Mouse (Mus musculus) liver, embryonic 15.5 days (tissue): ENCODE data around the gene Plxnd1. TPM values are rescaled to one million over a fixed set of nuclear protein-coding genes. Genes with fewer than 3 reads are reported as not detected.

ENCODE experiments used
- ATAC-seq: fragments of 200-750 bp; cut with Nextera tagmentation; 2 replicates; pipeline ENCODE4 v1.8.0; 2017; ENCODE audit warnings: moderate number of reproducible peaks, mild to moderate bottlenecking, moderate library complexity; ENCODE audit not compliant: insufficient read depth
- H3K27ac ChIP-seq: fragments of 300-500 bp; sonication (generic); replicated peaks from 2 replicates; pipeline ENCODE4 v1.5.1; 2015; ENCODE audit warnings: mild to moderate bottlenecking, inconsistent platforms
- H3K27me3 ChIP-seq: fragments of 300-500 bp; sonication (generic); 2 replicates; pipeline ENCODE4 v1.6.1; 2015; ENCODE audit warnings: mild to moderate bottlenecking, inconsistent platforms
- H3K36me3 ChIP-seq: fragments of 300-500 bp; sonication (generic); replicated peaks from 2 replicates; pipeline ENCODE4 v1.6.1; 2015; ENCODE audit warnings: moderate library complexity, mild to moderate bottlenecking, inconsistent platforms
- H3K4me1 ChIP-seq: fragments of 300-500 bp; sonication (generic); replicated peaks from 2 replicates; pipeline ENCODE4 v1.6.1; 2015; ENCODE audit warnings: inconsistent platforms
- H3K4me2 ChIP-seq: fragments of 300-500 bp; sonication (generic); 2 replicates; pipeline ENCODE4 v1.6.1; 2015; ENCODE audit warnings: moderate library complexity, mild to moderate bottlenecking, inconsistent platforms
- H3K4me3 ChIP-seq: fragments of 300-500 bp; sonication (generic); replicated peaks from 2 replicates; pipeline ENCODE4 v1.5.1; 2015; ENCODE audit warnings: mild to moderate bottlenecking, inconsistent platforms
- H3K9ac ChIP-seq: fragments of 300-500 bp; sonication (generic); 2 replicates; pipeline ENCODE4 v1.6.1; 2015; ENCODE audit warnings: moderate library complexity, mild to moderate bottlenecking, inconsistent platforms
- H3K9me3 ChIP-seq: fragments of 300-500 bp; sonication (generic); replicated peaks from 2 replicates; pipeline ENCODE4 v1.6.1; 2016; ENCODE audit warnings: inconsistent platforms
- WGBS: fragments of 180-500 bp; shearing (Covaris S2); methylation state at CpG from one replicate; pipeline ENCODE4 v1.1.7; 2015; ENCODE audit warnings: mixed read lengths; ENCODE audit not compliant: insufficient replicate concordance; 5-methylcytosine and 5-hydroxymethylcytosine counted together
- polyA plus RNA-seq: library from polyadenylated mRNA; unstranded; fragments of >200 nt; fragmentation: Nextera tagmentation; extraction: Ambion mirVana; gene quantifications from 2 replicates; pipeline ENCODE4 v1.2.1, GENCODE M21; 2015

Gene Plxnd1
- polyA plus RNA-seq, 1 experiment from 2014 or later = 8.1 TPM

GRCm38 (mm10) chr6:115956418-115956921 is 38.3 kb downstream of the Plxnd1 start:
- H3K36me3 ChIP-seq = no peaks in the 10 kb centered on the region
- H3K4me1 ChIP-seq = 0 out of 2 replicates have a peak, but pooled peaks cover 7% of the 10 kb centered on the region
- H3K4me3 ChIP-seq = no peak overlapping the region
- H3K9ac ChIP-seq = no peak overlapping the region
- 76% methylated on average over 13 of the region's 13 CpGs for WGBS
- H3K27ac ChIP-seq = no peak overlapping the region
- no peak overlapping the region for H3K4me2 ChIP-seq
- H3K27me3 ChIP-seq = no peaks in the 10 kb centered on the region
- no peak for ATAC-seq
- no peaks in the 10 kb centered on the region for H3K9me3 ChIP-seq

DNA sequence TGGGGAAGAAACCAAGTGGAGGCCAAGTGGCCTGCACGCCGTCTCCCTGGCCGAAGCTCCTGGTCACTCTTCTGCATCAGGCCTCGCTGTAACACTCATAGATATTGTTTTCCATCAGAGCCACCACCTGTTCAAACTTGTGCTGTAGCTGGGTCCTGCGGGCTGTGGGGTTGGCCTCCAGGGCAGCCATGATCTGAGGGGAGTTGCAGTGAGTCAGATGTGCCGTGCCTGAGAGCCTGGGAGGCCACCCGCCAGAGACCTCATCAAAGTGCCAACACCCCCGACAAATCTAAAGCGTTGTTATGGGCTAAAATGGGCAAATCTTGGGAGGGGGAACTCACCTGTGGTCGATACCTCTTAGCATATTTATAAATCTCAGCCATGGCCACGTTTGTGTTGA is 39.1 kb downstream of the Plxnd1 start:
- no peaks in the 10 kb centered on the region for H3K36me3 ChIP-seq
- 0 out of 2 replicates have a peak, but pooled peaks cover 7% of the 10 kb centered on the region for H3K4me1 ChIP-seq
- 64% methylated on average over 11 of the region's 11 CpGs for WGBS
- no peak for ATAC-seq
- H3K9me3 ChIP-seq = no peaks in the 10 kb centered on the region
- no peak overlapping the region for H3K27ac ChIP-seq
- no peaks in the 10 kb centered on the region for H3K27me3 ChIP-seq
- H3K9ac ChIP-seq = no peak overlapping the region
- H3K4me2 ChIP-seq = no peak overlapping the region
- H3K4me3 ChIP-seq = no peak overlapping the region

DNA sequence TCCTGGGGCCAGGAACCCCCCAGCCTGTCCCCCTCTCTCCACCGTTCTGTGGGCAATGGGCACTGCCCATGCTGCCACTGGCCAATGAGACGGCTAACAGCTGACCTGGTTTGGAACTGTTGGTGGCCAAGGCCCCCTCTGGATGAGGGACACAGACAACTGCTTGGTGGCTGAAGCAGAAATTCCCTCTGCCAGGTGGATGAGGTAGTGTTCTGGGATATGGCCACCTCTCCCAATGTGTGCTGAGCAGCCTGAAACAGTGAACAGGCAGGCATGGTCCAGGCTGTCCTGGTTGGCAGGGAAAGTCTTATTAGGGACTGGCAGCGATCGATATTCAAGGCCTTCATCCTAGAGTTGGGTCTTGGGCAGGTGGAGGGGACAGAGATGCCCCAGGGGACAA is 39.6 kb downstream of the Plxnd1 start:
- Histone ChIP-seq H3K4me2 (no peak overlapping the region), H3K4me3 (no peak overlapping the region), H3K4me1 (0 out of 2 replicates have a peak, but pooled peaks cover 7% of the 10 kb centered on the region), H3K27ac (no peak overlapping the region), H3K9ac (no peak overlapping the region), H3K9me3 (no peaks in the 10 kb centered on the region), H3K36me3 (no peaks in the 10 kb centered on the region), H3K27me3 (no peaks in the 10 kb centered on the region)
- 76% methylated on average over 4 of the region's 4 CpGs for WGBS
- ATAC-seq = no peak

GRCm38 (mm10) chr6:115954506-115955074 is 40.2 kb downstream of the Plxnd1 start:
- Histone ChIP-seq H3K4me2 (no peak overlapping the region), H3K9ac (no peak overlapping the region), H3K4me3 (no peak overlapping the region), H3K27ac (no peak overlapping the region), H3K9me3 (no peaks in the 10 kb centered on the region), H3K36me3 (no peaks in the 10 kb centered on the region), H3K27me3 (no peaks in the 10 kb centered on the region), H3K4me1 (0 out of 2 replicates have a peak, but pooled peaks cover 7% of the 10 kb centered on the region)
- ATAC-seq = no peak
- WGBS = 78% methylated on average over 9 of the region's 9 CpGs

GRCm38 (mm10) chr6:115946389-115946788 is 48.4 kb downstream of the Plxnd1 start:
- no peak overlapping the region for H3K27ac ChIP-seq
- H3K4me1 ChIP-seq = peaks cover 9% of the 10 kb centered on the region; the same call in 1 of the 2 replicates
- no peak overlapping the region for H3K9ac ChIP-seq
- 23% methylated on average over 6 of the region's 6 CpGs for WGBS
- H3K27me3 ChIP-seq = no peaks in the 10 kb centered on the region
- H3K36me3 ChIP-seq = no peaks in the 10 kb centered on the region
- H3K4me2 ChIP-seq = no peak overlapping the region
- no peak for ATAC-seq
- no peaks in the 10 kb centered on the region for H3K9me3 ChIP-seq
- H3K4me3 ChIP-seq = no peak overlapping the region

DNA sequence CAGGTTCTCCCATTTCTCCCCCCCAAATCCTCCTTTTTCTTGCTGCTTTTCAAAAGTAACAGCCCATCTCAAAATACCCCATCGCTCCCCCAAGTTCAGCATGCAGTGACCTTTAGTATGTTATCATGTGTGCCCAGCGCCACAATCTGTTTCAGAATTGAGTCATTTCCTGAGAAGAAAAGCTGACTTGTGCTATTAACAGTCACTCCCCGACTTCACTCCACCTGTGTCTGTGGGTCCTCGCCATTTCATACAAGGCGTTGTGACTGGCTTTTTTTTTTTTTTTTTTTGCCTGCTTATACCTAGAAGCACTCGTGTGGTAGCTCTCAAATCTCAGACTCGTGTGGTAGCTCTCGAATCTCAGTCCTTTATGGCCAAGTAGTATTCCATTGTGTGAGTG is 49.2 kb downstream of the Plxnd1 start:
- no peak overlapping the region for H3K27ac ChIP-seq
- H3K9ac ChIP-seq = no peak overlapping the region
- no peak overlapping the region for H3K4me2 ChIP-seq
- no peaks in the 10 kb centered on the region for H3K27me3 ChIP-seq
- H3K4me1 ChIP-seq = peaks cover 17% of the 10 kb centered on the region; the same call in 1 of the 2 replicates
- no peak overlapping the region for H3K4me3 ChIP-seq
- no peak for ATAC-seq
- no peaks in the 10 kb centered on the region for H3K9me3 ChIP-seq
- 37% methylated on average over 8 of the region's 8 CpGs for WGBS
- H3K36me3 ChIP-seq = no peaks in the 10 kb centered on the region

DNA sequence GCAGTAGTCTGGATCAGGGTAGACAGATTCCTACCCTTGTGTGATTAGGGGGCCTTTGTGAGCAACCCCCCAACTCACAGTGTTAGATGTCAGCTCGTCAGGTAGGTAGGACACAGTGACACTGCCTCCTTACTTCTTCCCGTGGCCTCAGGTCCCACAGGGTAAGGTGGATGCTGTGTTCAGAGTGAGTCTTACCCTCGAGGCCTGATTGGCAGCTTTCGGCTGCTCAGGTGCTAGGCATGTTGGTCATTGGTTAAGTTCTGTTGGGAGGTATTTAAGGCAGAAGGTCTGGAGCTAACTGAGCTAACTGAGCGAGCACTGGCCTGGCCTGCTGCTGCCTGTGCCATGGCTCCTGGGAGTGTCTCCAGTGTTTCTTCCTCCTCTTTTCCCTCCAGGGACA is 50.2 kb downstream of the Plxnd1 start, which contains the start of gene H1foo:
H1foo (plus strand) TSS at position 301 of the 400 bp plus-strand sequence.
- ATAC-seq = no peak

DNA sequence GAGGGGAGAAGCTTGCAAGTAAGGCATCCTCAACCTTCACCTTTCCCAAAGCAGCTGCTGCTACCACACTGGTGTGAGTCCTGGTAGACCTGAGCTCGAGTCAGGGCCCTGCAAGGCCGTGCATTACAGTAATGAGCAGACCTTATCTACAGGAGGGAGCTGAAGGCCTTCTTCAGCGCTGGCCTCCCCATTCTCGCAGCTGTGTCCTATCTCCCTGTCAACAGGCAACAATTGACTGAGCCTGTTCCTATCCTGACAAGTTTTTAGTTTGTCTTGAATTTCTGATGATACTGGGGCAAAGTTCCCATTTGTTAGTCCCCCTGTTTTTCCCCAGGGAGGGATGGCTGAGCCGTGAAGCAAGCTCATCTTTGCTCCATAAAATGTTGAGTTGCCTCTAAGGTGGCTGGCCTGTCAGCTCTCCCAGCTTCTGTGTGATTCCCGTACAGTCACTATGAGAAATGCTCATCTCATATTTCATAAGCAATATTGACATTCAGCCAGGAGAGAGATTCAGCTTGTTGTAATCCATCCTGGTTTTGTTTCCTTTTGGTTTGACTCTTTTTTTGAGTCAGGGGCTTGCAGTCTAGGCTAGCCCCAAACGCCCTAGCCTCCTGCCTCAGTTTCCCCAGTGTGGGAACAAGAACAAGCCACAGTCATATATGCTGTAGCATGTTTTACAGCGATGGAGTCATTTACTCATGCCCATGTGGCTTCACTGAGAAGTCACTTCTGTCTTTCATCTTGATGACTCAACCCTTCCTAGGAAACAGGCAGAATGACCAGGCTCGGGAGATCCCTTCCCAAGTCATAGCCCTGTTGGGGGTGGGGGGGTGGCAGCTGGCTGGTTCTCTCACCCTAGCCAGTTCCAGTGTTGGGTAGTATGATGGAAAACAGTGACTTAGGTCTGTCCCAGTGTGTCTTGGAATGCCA is 51.0 kb downstream of the Plxnd1 start:
- H3K36me3 ChIP-seq = no peaks in the 10 kb centered on the region
- no peak overlapping the region for H3K9ac ChIP-seq
- peaks cover 18% of the 10 kb centered on the region; the same call in 1 of the 2 replicates for H3K4me1 ChIP-seq
- H3K4me2 ChIP-seq = no peak overlapping the region
- WGBS = 33% methylated on average over 9 of the region's 9 CpGs
- H3K9me3 ChIP-seq = no peaks in the 10 kb centered on the region
- no peak overlapping the region for H3K4me3 ChIP-seq
- ATAC-seq = no peak
- no peak overlapping the region for H3K27ac ChIP-seq
- no peaks in the 10 kb centered on the region for H3K27me3 ChIP-seq

More for the DNA sequence above, 50.2 kb downstream of the Plxnd1 start, which contains the start of gene H1foo:
- no peak within 1 kb of the TSS for H3K27ac ChIP-seq
- no peak within 1 kb of the TSS for H3K4me3 ChIP-seq
- peaks cover 18% of the 10 kb centered on the region; the same call in 1 of the 2 replicates for H3K4me1 ChIP-seq
- no peak within 1 kb of the TSS for H3K9ac ChIP-seq
- 60% methylated on average over 5 of the region's 5 CpGs for WGBS
- no peaks in the 10 kb centered on the region for H3K27me3 ChIP-seq
- H3K4me2 ChIP-seq = no peak within 1 kb of the TSS
- no peaks in the 10 kb centered on the region for H3K36me3 ChIP-seq
- H3K9me3 ChIP-seq = no peaks in the 10 kb centered on the region

GRCm38 (mm10) chr6:115941128-115941527 is 53.7 kb downstream of the Plxnd1 start:
- H3K9me3 ChIP-seq = no peaks in the 10 kb centered on the region
- no peak for ATAC-seq
- H3K4me3 ChIP-seq = no peak overlapping the region
- 3% methylated on average over 8 of the region's 12 CpGs for WGBS
- no peak overlapping the region for H3K9ac ChIP-seq
- no peaks in the 10 kb centered on the region for H3K36me3 ChIP-seq
- H3K27me3 ChIP-seq = no peaks in the 10 kb centered on the region
- peaks cover 16% of the 10 kb centered on the region; the same call in 1 of the 2 replicates for H3K4me1 ChIP-seq
- H3K4me2 ChIP-seq = 0 out of 2 replicates have a peak overlapping the region, but pooled peaks have one; percentile 2
- H3K27ac ChIP-seq = no peak overlapping the region

DNA sequence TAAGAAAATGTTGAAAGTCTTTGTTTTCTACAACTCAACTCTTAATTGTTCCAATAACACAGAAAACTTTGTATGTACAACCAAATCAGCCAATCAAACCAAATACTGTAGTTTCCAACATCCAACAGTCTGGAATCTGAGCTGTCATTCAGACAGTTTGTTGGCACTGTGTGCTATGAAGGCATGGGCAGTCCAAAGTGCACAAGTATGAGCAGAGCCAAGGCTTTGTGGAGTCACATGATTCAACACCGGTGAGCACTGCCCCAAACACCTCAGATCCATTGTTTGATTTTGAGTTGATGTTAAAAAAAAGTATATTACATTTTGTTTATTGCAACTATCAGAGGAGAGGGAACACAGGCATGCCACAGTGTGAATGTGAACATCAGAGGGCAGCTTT is 54.2 kb downstream of the Plxnd1 start:
- H3K36me3 ChIP-seq = no peaks in the 10 kb centered on the region

GRCm38 (mm10) chr6:115938798-115939197 is 56.0 kb downstream of the Plxnd1 start:
- no peaks in the 10 kb centered on the region for H3K9me3 ChIP-seq
- no peak overlapping the region for H3K4me3 ChIP-seq
- H3K27me3 ChIP-seq = no peaks in the 10 kb centered on the region
- H3K9ac ChIP-seq = no peak overlapping the region
- 50% methylated on average over 1 of the region's 1 CpGs for WGBS
- H3K4me1 ChIP-seq = peaks cover 16% of the 10 kb centered on the region; the same call in 1 of the 2 replicates
- H3K4me2 ChIP-seq = no peak overlapping the region
- no peak overlapping the region for H3K27ac ChIP-seq
- H3K36me3 ChIP-seq = no peaks in the 10 kb centered on the region
- no peak for ATAC-seq

More for the DNA sequence above, 54.2 kb downstream of the Plxnd1 start:
- Histone ChIP-seq H3K4me1 (peaks cover 16% of the 10 kb centered on the region; the same call in 1 of the 2 replicates), H3K4me3 (no peak overlapping the region), H3K9ac (no peak overlapping the region), H3K27ac (no peak overlapping the region), H3K9me3 (no peaks in the 10 kb centered on the region), H3K27me3 (no peaks in the 10 kb centered on the region), H3K4me2 (no peak overlapping the region)
- peak; percentile 51; the same call in 1 of the 2 replicates for ATAC-seq
- WGBS = 56% methylated on average over 1 of the region's 1 CpGs
